Mouse (Mus musculus) MEL (cell line): ENCODE measurements around the gene Morn3. TPM values are rescaled to one million over a fixed set of nuclear protein-coding genes. Genes with fewer than 3 reads are reported as not detected.

Experiments
- DNase-seq: peaks from one replicate; pipeline ENCODE4 v3.0.0; 2011; ENCODE audit warnings: low read depth, low spot score
- H3K27ac ChIP-seq: 2 replicates; pipeline ENCODE4 v1.5.1; 2012; ENCODE audit warnings: low read depth, mild to moderate bottlenecking, control low read depth, low read length, moderate library complexity; ENCODE audit not compliant: control insufficient read depth
- H3K27me3 ChIP-seq, 2 experiments: fragments of 150-350 bp in 1 of 2; sonication (generic) in 1 of 2; 2 replicates each; pipeline ENCODE4 v1.6.1; 2012; ENCODE audit warnings: low read length in 2 of 2, mild to moderate bottlenecking in 2 of 2, improper control_type of control experiment in 1 of 2, moderate library complexity in 1 of 2; ENCODE audit not compliant: insufficient read depth in 2 of 2, control insufficient read depth in 1 of 2
- H3K36me3 ChIP-seq, 2 experiments: 2 replicates each; pipeline ENCODE4 v1.6.1; 2012 to 2014; ENCODE audit warnings: low read length in 2 of 2, improper control_type of control experiment in 1 of 2, inconsistent platforms in 1 of 2, mild to moderate bottlenecking in 1 of 2; ENCODE audit not compliant: insufficient read depth in 2 of 2, control insufficient read depth in 1 of 2
- H3K4me1 ChIP-seq, 2 experiments: fragments of 150-350 bp in 1 of 2; sonication (generic) in 1 of 2; 2 replicates each; pipeline ENCODE4 v1.6.1; 2012; ENCODE audit warnings: low read length in 2 of 2, improper control_type of control experiment in 1 of 2, mild to moderate bottlenecking in 1 of 2; ENCODE audit not compliant: insufficient read depth in 2 of 2, control insufficient read depth in 1 of 2
- H3K4me3 ChIP-seq, 2 experiments: fragments of 150-350 bp in 1 of 2; sonication (generic) in 1 of 2; 2 replicates each; pipeline ENCODE4 v1.5.1; 2012; ENCODE audit warnings: low read depth in 2 of 2, low read length in 2 of 2, mild to moderate bottlenecking in 2 of 2, moderate library complexity in 2 of 2, control low read depth in 1 of 2, improper control_type of control experiment in 1 of 2; ENCODE audit not compliant: control insufficient read depth in 1 of 2, insufficient read depth in 1 of 2
- H3K79me2 ChIP-seq: 2 replicates; pipeline ENCODE4 v1.6.1; 2012; ENCODE audit warnings: mild to moderate bottlenecking, low read length, moderate library complexity; ENCODE audit not compliant: control insufficient read depth, poor library complexity, insufficient read depth
- H3K9ac ChIP-seq: 2 replicates; pipeline ENCODE4 v1.6.1; 2012; ENCODE audit warnings: low read depth, mild to moderate bottlenecking, control low read depth, low read length, moderate library complexity; ENCODE audit not compliant: control insufficient read depth, poor library complexity, severe bottlenecking
- H3K9me3 ChIP-seq: fragments of 150-350 bp; sonication (generic); replicated peaks from 2 replicates; pipeline ENCODE4 v1.6.1; 2012; ENCODE audit warnings: mild to moderate bottlenecking, low read length, improper control_type of control experiment, moderate library complexity; ENCODE audit not compliant: insufficient read depth
- BHLHE40 ChIP-seq: IDR thresholded peaks from 2 replicates; pipeline ENCODE4 v1.6.1; 2012; ENCODE audit warnings: low read depth, mild to moderate bottlenecking, inconsistent platforms, low read length, improper control_type of control experiment, borderline replicate concordance
- EP300 ChIP-seq, 2 experiments: IDR thresholded peaks; 2 replicates each; pipeline ENCODE4 v1.6.1; 2011; ENCODE audit warnings: improper control_type of control experiment in 2 of 2, low read length in 2 of 2, low read depth in 1 of 2, mild to moderate bottlenecking in 1 of 2
- MAFK ChIP-seq: IDR thresholded peaks from 2 replicates; pipeline ENCODE4 v1.6.1; 2011; ENCODE audit warnings: low read depth, mild to moderate bottlenecking, low read length, improper control_type of control experiment, borderline replicate concordance
- MAX ChIP-seq: IDR thresholded peaks from 2 replicates; pipeline ENCODE4 v1.6.1; 2011; ENCODE audit warnings: low read length, improper control_type of control experiment
- MAZ ChIP-seq: IDR thresholded peaks from 2 replicates; pipeline ENCODE4 v1.6.1; 2012; ENCODE audit warnings: low read depth, mild to moderate bottlenecking, inconsistent platforms, low read length, improper control_type of control experiment
- MEF2A ChIP-seq: IDR thresholded peaks from 2 replicates; pipeline ENCODE4 v1.6.1; 2014; ENCODE audit warnings: low read depth, mild to moderate bottlenecking, inconsistent platforms, low read length, improper control_type of control experiment; ENCODE audit not compliant: poor library complexity, insufficient replicate concordance, severe bottlenecking; ENCODE audit errors: extremely low read depth
- MXI1 ChIP-seq: IDR thresholded peaks from 2 replicates; pipeline ENCODE4 v1.6.1; 2011; ENCODE audit warnings: mild to moderate bottlenecking, low read depth, low read length, improper control_type of control experiment
- MYC ChIP-seq: IDR thresholded peaks from 2 replicates; pipeline ENCODE4 v1.6.1; 2011; ENCODE audit warnings: low read depth, mild to moderate bottlenecking, low read length, improper control_type of control experiment, moderate library complexity
- NRF1 ChIP-seq: IDR thresholded peaks from 2 replicates; pipeline ENCODE4 v1.6.1; 2014; ENCODE audit warnings: low read depth, mild to moderate bottlenecking, inconsistent platforms, low read length, improper control_type of control experiment, moderate library complexity; ENCODE audit not compliant: poor library complexity, insufficient read depth, severe bottlenecking
- POLR2AphosphoS2 ChIP-seq: IDR thresholded peaks from 2 replicates; pipeline ENCODE4 v1.6.1; 2011; ENCODE audit warnings: low read length, improper control_type of control experiment
- RAD21 ChIP-seq: IDR thresholded peaks from 2 replicates; pipeline ENCODE4 v1.6.1; 2011; ENCODE audit warnings: mild to moderate bottlenecking, low read depth, low read length, improper control_type of control experiment
- TCF12 ChIP-seq: IDR thresholded peaks from 2 replicates; pipeline ENCODE4 v1.6.1; 2014; ENCODE audit warnings: low read depth, mild to moderate bottlenecking, inconsistent platforms, low read length, improper control_type of control experiment, moderate library complexity
- ZC3H11A ChIP-seq: IDR thresholded peaks from 2 replicates; pipeline ENCODE4 v1.6.1; 2012; ENCODE audit warnings: low read depth, mild to moderate bottlenecking, inconsistent platforms, low read length, improper control_type of control experiment
- ZMIZ1 ChIP-seq: IDR thresholded peaks from 2 replicates; pipeline ENCODE4 v1.6.1; 2012; ENCODE audit warnings: low read depth, mild to moderate bottlenecking, inconsistent platforms, low read length, improper control_type of control experiment, moderate library complexity
- polyA plus RNA-seq, 2 experiments: library from polyadenylated mRNA; stranded (reverse) in 1 of 2; unstranded in 1 of 2; fragments of >175 nt in 1 of 2; fragments of >200 nt in 1 of 2; gene quantifications; 2 replicates each; pipeline versions ENCODE4 v1.2.1 to v1.2.4; 2012; ENCODE audit warnings: low replicate concordance in 2 of 2, low read depth in 1 of 2; ENCODE audit not compliant: insufficient read length in 2 of 2, insufficient read depth in 1 of 2, missing spikeins in 1 of 2
- total RNA-seq: library from RNA; depleted of rRNA; stranded (reverse); fragments of 300-350 nt; gene quantifications from 2 replicates; pipeline ENCODE4 v1.2.3, GENCODE M21; 2012

Morn3 gene
- total and polyA plus RNA-seq, 3 experiments = not detected

DNA sequence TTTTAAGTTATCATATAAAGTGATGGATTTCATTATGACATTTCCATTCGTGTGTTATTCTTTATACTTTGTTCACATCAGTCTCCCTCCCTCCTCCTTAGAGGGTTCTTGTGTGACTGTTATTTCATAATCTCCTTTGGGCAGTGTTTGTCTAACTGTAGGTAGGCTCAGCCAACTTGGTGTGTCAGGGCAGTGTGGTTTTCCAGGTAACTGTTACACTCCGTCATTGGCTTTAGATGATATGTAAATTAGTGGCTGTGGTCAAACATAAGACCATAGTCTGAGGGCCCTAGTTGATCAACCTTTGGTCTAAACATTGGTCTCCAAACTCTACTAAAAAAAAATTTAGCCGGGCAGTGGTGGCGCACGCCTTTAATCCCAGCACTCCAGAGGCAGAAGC, 26.4 kb downstream of the Morn3 start:
- no peak overlapping the region for H3K4me3 ChIP-seq
- H3K27ac ChIP-seq = no peak overlapping the region
- H3K36me3 ChIP-seq = peaks cover 0 to 10% of the 10 kb centered on the region in 2 experiments; a peak in 2 of 4 replicates
- DNase-seq = no peak
- no peak for TF ChIP-seq NRF1
- no peaks in the 10 kb centered on the region for H3K27me3 ChIP-seq
- no peaks in the 10 kb centered on the region for H3K9me3 ChIP-seq
- peaks cover 0 to 11% of the 10 kb centered on the region in 2 experiments; a peak in 2 of 4 replicates for H3K4me1 ChIP-seq
- H3K79me2 ChIP-seq = peaks cover 3% of the 10 kb centered on the region
- H3K9ac ChIP-seq = no peak overlapping the region

- no peaks in the 10 kb centered on the region for H3K27me3 ChIP-seq
- H3K4me3 ChIP-seq = no peak overlapping the region
- TF ChIP-seq BHLHE40 (no peak), POLR2AphosphoS2 (no peak), MAFK (no peak), ZC3H11A (no peak), MXI1 (no peak), MAX (no peak), RAD21 (no peak), EP300 (IDR thresholded peaks at IDR 0.05; ENCODE audit: low read depth in 1 of 2, low read length in 2 of 2) (no peak), TCF12 (no peak), MYC (no peak), MEF2A (no peak)
- no peak overlapping the region for H3K9ac ChIP-seq
- no peak for DNase-seq
- peaks cover 0 to 6% of the 10 kb centered on the region in 2 experiments; a peak in 2 of 4 replicates for H3K36me3 ChIP-seq
- peaks cover 0 to 6% of the 10 kb centered on the region in 2 experiments; a peak in 2 of 4 replicates for H3K4me1 ChIP-seq
- no peak overlapping the region for H3K27ac ChIP-seq
- H3K9me3 ChIP-seq = no peaks in the 10 kb centered on the region
- H3K79me2 ChIP-seq = peaks cover 6% of the 10 kb centered on the region
Measured at GRCm38 (mm10) chr5:123019336-123020016, 27.3 kb downstream of the Morn3 start.

DNA sequence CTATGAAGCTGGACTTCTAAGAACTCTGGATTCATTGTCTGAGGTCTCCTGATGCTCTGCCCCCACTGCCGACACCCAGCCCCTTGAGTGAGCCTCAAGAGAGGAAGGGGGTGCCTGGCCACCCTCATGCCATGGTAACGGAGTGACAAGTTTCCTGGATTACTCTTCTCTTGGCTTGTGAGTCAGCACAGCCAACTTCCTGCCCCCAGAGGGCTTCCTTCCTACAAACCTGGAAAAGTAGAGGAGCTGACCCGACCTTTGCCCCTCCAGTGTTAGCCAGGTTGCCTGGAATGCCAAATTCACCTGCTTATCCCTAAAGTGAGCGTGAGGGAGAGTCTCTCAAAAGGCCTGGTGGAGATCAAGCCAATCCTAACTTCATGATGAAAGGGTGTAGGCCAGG, 29.3 kb downstream of the Morn3 start:
- H3K4me3 ChIP-seq = no peak overlapping the region
- no peak for DNase-seq
- peaks cover 0 to 11% of the 10 kb centered on the region in 2 experiments; a peak in 2 of 4 replicates for H3K4me1 ChIP-seq
- H3K27ac ChIP-seq = no peak overlapping the region
- no peak overlapping the region for H3K9ac ChIP-seq
- no peak for TF ChIP-seq MAZ
- TF ChIP-seq MEF2A = no peak
- TF ChIP-seq ZMIZ1 = no peak
- TF ChIP-seq NRF1 = no peak
- peaks cover 6% of the 10 kb centered on the region for H3K79me2 ChIP-seq
- H3K27me3 ChIP-seq = no peaks in the 10 kb centered on the region
- peaks cover 0 to 8% of the 10 kb centered on the region in 2 experiments; a peak in 2 of 4 replicates for H3K36me3 ChIP-seq
- H3K9me3 ChIP-seq = no peaks in the 10 kb centered on the region
